Mouse (Mus musculus) CH12.LX (cell line): ENCODE data around the gene Prkch.

Experiments used
- CHD1 ChIP-seq: IDR thresholded peaks from 2 replicates; pipeline ENCODE4 v1.6.1; 2012; ENCODE audit warnings: low read depth, low read length, improper control_type of control experiment, inconsistent platforms
- CTCF ChIP-seq, 2 experiments: IDR thresholded peaks in 1 of 2; conservative IDR thresholded peaks in 1 of 2; 2 replicates each; pipeline ENCODE4 v1.5.1; 2011 to 2012; ENCODE audit warnings: low read depth in 2 of 2, low read length in 2 of 2, improper control_type of control experiment in 1 of 2, inconsistent platforms in 1 of 2, mild to moderate bottlenecking in 1 of 2, moderate library complexity in 1 of 2
- E2F4 ChIP-seq: IDR thresholded peaks from 2 replicates; pipeline ENCODE4 v1.6.1; 2011; ENCODE audit warnings: low read depth, low read length, improper control_type of control experiment; ENCODE audit not compliant: insufficient replicate concordance
- EP300 ChIP-seq: IDR thresholded peaks from 2 replicates; pipeline ENCODE4 v1.6.1; 2011; ENCODE audit warnings: low read length, improper control_type of control experiment
- MAFK ChIP-seq: IDR thresholded peaks from 2 replicates; pipeline ENCODE4 v1.6.1; 2011; ENCODE audit warnings: low read length, improper control_type of control experiment; ENCODE audit not compliant: insufficient replicate concordance
- MAX ChIP-seq: IDR thresholded peaks from 2 replicates; pipeline ENCODE4 v1.6.1; 2011; ENCODE audit warnings: low read length, improper control_type of control experiment
- MXI1 ChIP-seq: IDR thresholded peaks from 2 replicates; pipeline ENCODE4 v1.6.1; 2011; ENCODE audit warnings: mild to moderate bottlenecking, low read depth, low read length, improper control_type of control experiment
- MYC ChIP-seq: IDR thresholded peaks from 2 replicates; pipeline ENCODE4 v1.6.1; 2011; ENCODE audit warnings: low read depth, mild to moderate bottlenecking, improper control_type of control experiment, low read length
- NELFE ChIP-seq: IDR thresholded peaks from 2 replicates; pipeline ENCODE4 v1.6.1; 2011; ENCODE audit warnings: low read depth, low read length, improper control_type of control experiment
- NRF1 ChIP-seq: IDR thresholded peaks from 2 replicates; pipeline ENCODE4 v1.6.1; 2014; ENCODE audit warnings: low read depth, mild to moderate bottlenecking, inconsistent platforms, low read length, improper control_type of control experiment, moderate library complexity
- POLR2A ChIP-seq: IDR thresholded peaks from 2 replicates; pipeline ENCODE4 v1.6.1; 2011; ENCODE audit warnings: low read depth, mild to moderate bottlenecking, improper control_type of control experiment, low read length
- POLR2AphosphoS2 ChIP-seq: IDR thresholded peaks from 2 replicates; pipeline ENCODE4 v1.6.1; 2011; ENCODE audit warnings: low read depth, low read length, improper control_type of control experiment
- ZC3H11A ChIP-seq: IDR thresholded peaks from 2 replicates; pipeline ENCODE4 v1.6.1; 2012; ENCODE audit warnings: low read depth, mild to moderate bottlenecking, inconsistent platforms, low read length, improper control_type of control experiment
- ZMIZ1 ChIP-seq: IDR thresholded peaks from 2 replicates; pipeline ENCODE4 v1.6.1; 2012; ENCODE audit warnings: low read depth, mild to moderate bottlenecking, inconsistent platforms, low read length, improper control_type of control experiment

GRCm38 (mm10) chr12:73605174-73605573, 20.6 kb downstream of the Prkch start:
- no peak for TF ChIP-seq E2F4
- no peak for TF ChIP-seq CHD1
- no peak for TF ChIP-seq ZC3H11A
- TF ChIP-seq CTCF (conservative IDR thresholded peaks at IDR 0.05 in 1 of 2, IDR thresholded peaks at IDR 0.05 in 1 of 2; ENCODE audit: low read depth in 2 of 2, low read length in 2 of 2), result no peak
- TF ChIP-seq MAFK, result no peak
- TF ChIP-seq EP300, result no peak
- TF ChIP-seq POLR2A, result no peak
- TF ChIP-seq NELFE, result no peak
- no peak for TF ChIP-seq NRF1
- no peak for TF ChIP-seq MAX
- no peak for TF ChIP-seq MXI1
- no peak for TF ChIP-seq ZMIZ1
- no peak for TF ChIP-seq POLR2AphosphoS2
- no peak for TF ChIP-seq MYC
